Mouse (Mus musculus): ENCODE measurements at regions not wholly inside any gene's neighbourhood (a gene's known extent, or its start where the extent isn't known, plus 50 kb on each side); places are given as distances from the start of the nearest gene placed in this dataset.
A peak's percentile ranks its signal among the peaks of the same experiment; 100 is the strongest.

DNA sequence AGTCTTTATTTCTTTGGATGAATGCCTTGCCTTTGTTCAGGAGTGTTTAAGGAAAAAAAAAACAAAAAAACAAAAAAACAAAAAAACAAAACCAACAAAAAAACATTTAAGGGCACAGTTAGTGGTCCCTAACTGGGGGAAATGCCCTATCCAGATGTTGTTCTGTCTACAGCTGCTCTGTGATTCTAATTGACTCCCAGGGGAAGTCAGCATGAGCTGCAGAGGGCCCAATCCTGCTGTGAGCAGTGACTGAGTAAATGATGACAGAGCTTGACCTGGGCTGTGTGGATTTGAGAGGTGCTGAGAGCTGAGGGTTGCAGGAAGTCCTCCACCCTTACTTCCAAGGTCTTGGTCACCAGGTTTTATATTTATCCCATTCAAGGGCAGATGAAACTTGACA is 812.5 kb downstream of the Robo1 start:
- Histone ChIP-seq H3K4me1 (no peaks in the 10 kb centered on the region), H3K4me3 (replicated peaks) (no peak overlapping the region), H3K36me3 (no peaks in the 10 kb centered on the region), H3K4me2 (replicated peaks) (no peak overlapping the region), H3K27me3 (no peaks in the 10 kb centered on the region), H3K9me3 (replicated peaks) (no peaks in the 10 kb centered on the region), H3K9ac (no peak overlapping the region), H3K27ac (replicated peaks) (no peak overlapping the region)
- ATAC-seq (ENCODE audit: insufficient number of reproducible peaks, low FRiP score, low TSS enrichment, low read depth): peak; percentile 43; the same call in 1 of the 2 replicates

GRCm38 (mm10) chr16:73117338-73117737 is 809.2 kb downstream of the Robo1 start:
- no peaks in the 10 kb centered on the region for H3K36me3 ChIP-seq
- ATAC-seq (ENCODE audit: insufficient number of reproducible peaks, low FRiP score, low TSS enrichment, low read depth): no peak
- no peak overlapping the region for H3K4me2 ChIP-seq (replicated peaks)
- no peak overlapping the region for H3K27ac ChIP-seq (replicated peaks)
- no peaks in the 10 kb centered on the region for H3K27me3 ChIP-seq
- no peak overlapping the region for H3K4me3 ChIP-seq (replicated peaks)
- WGBS: 65% methylated on average over 2 of the region's 2 CpGs
- no peaks in the 10 kb centered on the region for H3K9me3 ChIP-seq (replicated peaks)
- H3K9ac ChIP-seq: no peak overlapping the region
- H3K4me1 ChIP-seq: no peaks in the 10 kb centered on the region

GRCm38 (mm10) chr16:73108021-73108452 is 799.9 kb downstream of the Robo1 start:
- Histone ChIP-seq H3K4me3 (replicated peaks) (no peak overlapping the region), H3K27me3 (no peaks in the 10 kb centered on the region), H3K9ac (no peak overlapping the region), H3K4me2 (replicated peaks) (no peak overlapping the region), H3K36me3 (no peaks in the 10 kb centered on the region), H3K4me1 (peaks cover 10% of the 10 kb centered on the region; the same call in 1 of the 2 replicates), H3K9me3 (replicated peaks) (no peaks in the 10 kb centered on the region), H3K27ac (replicated peaks) (no peak overlapping the region)
- 75% methylated on average over 7 of the region's 7 CpGs for WGBS
- no peak for ATAC-seq (ENCODE audit: insufficient number of reproducible peaks, low FRiP score, low TSS enrichment, low read depth)

DNA sequence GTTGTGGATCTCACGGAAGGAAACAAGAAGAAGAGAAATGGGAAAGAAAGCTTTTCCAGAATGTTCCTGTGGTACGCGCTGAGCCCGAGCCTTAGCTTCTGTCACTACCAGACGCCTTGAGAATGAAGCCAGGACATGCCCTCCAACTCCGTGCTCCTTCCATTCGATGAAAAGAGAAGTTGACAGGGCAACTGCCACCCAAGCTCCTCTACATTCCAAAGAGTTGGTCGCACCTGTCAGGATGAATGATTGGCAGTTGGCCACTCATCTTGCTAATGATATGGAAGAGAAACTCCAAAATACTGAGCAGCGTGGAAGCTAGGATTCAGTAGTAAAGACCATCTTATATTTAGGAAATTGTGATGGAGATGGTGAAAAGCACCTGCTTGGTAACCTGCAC is 799.5 kb downstream of the Robo1 start:
- no peak overlapping the region for H3K27ac ChIP-seq (replicated peaks)
- no peak overlapping the region for H3K4me2 ChIP-seq (replicated peaks)
- no peaks in the 10 kb centered on the region for H3K27me3 ChIP-seq
- H3K36me3 ChIP-seq: no peaks in the 10 kb centered on the region
- ATAC-seq (ENCODE audit: insufficient number of reproducible peaks, low FRiP score, low TSS enrichment, low read depth): no peak
- H3K4me1 ChIP-seq: peaks cover 10% of the 10 kb centered on the region; the same call in 1 of the 2 replicates
- WGBS: 73% methylated on average over 9 of the region's 9 CpGs
- no peaks in the 10 kb centered on the region for H3K9me3 ChIP-seq (replicated peaks)
- H3K4me3 ChIP-seq (replicated peaks): no peak overlapping the region
- no peak overlapping the region for H3K9ac ChIP-seq

DNA sequence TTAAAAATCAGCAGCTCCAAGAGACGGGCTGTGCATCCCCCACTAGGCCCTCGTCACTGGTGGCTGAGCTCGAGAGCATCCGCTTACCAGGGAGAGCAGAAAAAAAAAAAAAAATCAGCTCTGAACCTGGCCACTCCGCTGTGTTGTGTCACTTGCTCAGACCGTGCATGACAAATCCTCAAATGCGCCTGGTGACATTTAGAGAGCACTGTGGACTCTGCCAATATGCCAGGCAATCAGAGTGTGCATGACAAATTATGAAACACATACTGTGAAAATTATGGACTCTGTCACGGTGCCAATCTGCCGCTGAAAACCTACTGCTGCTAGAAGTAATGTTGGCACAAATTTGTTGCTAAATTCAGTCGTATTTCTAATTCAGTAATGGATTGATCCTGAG is 797.4 kb downstream of the Robo1 start:
- WGBS: 38% methylated on average over 10 of the region's 10 CpGs
- H3K27ac ChIP-seq (replicated peaks): no peak overlapping the region; the same call in 1 of the 2 replicates
- no peak overlapping the region for H3K4me2 ChIP-seq (replicated peaks)
- H3K4me1 ChIP-seq: peaks cover 10% of the 10 kb centered on the region; the same call in 1 of the 2 replicates
- no peaks in the 10 kb centered on the region for H3K27me3 ChIP-seq
- no peak overlapping the region for H3K4me3 ChIP-seq (replicated peaks)
- H3K9me3 ChIP-seq (replicated peaks): no peaks in the 10 kb centered on the region
- H3K9ac ChIP-seq: no peak overlapping the region
- peak; percentile 63; the same call in 1 of the 2 replicates for ATAC-seq (ENCODE audit: insufficient number of reproducible peaks, low FRiP score, low TSS enrichment, low read depth)
- no peaks in the 10 kb centered on the region for H3K36me3 ChIP-seq

DNA sequence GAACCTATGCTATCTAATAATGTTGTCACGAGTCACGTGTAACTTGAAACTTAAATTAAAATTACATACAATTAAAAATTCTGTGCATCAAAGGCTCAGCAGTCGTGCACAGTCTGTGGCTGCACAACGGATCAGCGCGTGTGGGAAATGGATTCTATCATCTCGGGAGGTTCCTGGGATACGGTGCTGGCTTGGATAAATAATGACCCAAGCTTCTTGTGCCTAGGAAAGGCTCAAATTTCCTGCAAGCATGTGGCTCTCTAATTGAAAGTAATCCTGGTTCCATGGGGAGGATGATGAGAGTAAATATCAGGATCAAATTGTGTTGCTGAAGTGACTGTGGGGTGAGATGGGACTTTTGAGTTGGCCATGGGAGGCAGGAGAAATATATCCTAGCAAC is 792.2 kb downstream of the Robo1 start:
- ATAC-seq (ENCODE audit: insufficient number of reproducible peaks, low FRiP score, low TSS enrichment, low read depth): no peak
- Histone ChIP-seq H3K27me3 (no peaks in the 10 kb centered on the region), H3K36me3 (no peaks in the 10 kb centered on the region), H3K4me2 (replicated peaks) (no peak overlapping the region), H3K9ac (no peak overlapping the region), H3K4me3 (replicated peaks) (no peak overlapping the region), H3K27ac (replicated peaks) (no peak overlapping the region), H3K4me1 (peaks cover 12% of the 10 kb centered on the region; the same call in 1 of the 2 replicates), H3K9me3 (replicated peaks) (no peaks in the 10 kb centered on the region)
- 44% methylated on average over 8 of the region's 8 CpGs for WGBS

DNA sequence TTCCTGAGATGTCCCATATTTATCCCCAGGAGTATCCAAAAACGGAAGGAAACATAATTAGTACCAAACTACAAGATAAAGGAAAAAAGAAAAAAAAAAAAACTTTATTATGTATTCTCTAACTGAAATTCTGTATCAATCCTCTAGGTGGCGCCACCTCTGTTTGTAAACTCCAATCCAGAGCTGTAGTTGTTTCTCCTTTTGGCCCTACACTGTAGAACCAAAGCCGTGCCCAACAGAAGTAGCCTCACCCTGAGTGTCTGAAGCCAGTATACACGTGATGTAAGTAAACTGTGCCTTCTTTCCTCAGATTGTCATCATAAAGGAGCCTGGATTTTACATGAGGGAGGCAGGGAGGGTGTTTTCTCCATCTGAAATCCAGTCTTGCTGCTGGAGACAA is 790.7 kb downstream of the Robo1 start:
- Histone ChIP-seq H3K36me3 (no peaks in the 10 kb centered on the region), H3K27me3 (no peaks in the 10 kb centered on the region), H3K9me3 (replicated peaks) (no peaks in the 10 kb centered on the region), H3K4me1 (0 out of 2 replicates have a peak, but pooled peaks cover 8% of the 10 kb centered on the region), H3K27ac (replicated peaks) (no peak overlapping the region), H3K9ac (no peak overlapping the region), H3K4me2 (replicated peaks) (no peak overlapping the region), H3K4me3 (replicated peaks) (no peak overlapping the region)
- peak; percentile 60; the same call in 1 of the 2 replicates for ATAC-seq (ENCODE audit: insufficient number of reproducible peaks, low FRiP score, low TSS enrichment, low read depth)
- 16% methylated on average over 4 of the region's 4 CpGs for WGBS

GRCm38 (mm10) chr16:73097176-73097575 is 789.1 kb downstream of the Robo1 start:
- Histone ChIP-seq H3K4me1 (0 out of 2 replicates have a peak, but pooled peaks cover 8% of the 10 kb centered on the region), H3K27ac (replicated peaks) (no peak overlapping the region), H3K4me3 (replicated peaks) (no peak overlapping the region), H3K4me2 (replicated peaks) (peak overlapping the region; percentile 30), H3K27me3 (no peaks in the 10 kb centered on the region), H3K36me3 (no peaks in the 10 kb centered on the region), H3K9ac (no peak overlapping the region), H3K9me3 (replicated peaks) (no peaks in the 10 kb centered on the region)
- WGBS: 18% methylated on average over 14 of the region's 14 CpGs
- no peak for ATAC-seq (ENCODE audit: insufficient number of reproducible peaks, low FRiP score, low TSS enrichment, low read depth)

DNA sequence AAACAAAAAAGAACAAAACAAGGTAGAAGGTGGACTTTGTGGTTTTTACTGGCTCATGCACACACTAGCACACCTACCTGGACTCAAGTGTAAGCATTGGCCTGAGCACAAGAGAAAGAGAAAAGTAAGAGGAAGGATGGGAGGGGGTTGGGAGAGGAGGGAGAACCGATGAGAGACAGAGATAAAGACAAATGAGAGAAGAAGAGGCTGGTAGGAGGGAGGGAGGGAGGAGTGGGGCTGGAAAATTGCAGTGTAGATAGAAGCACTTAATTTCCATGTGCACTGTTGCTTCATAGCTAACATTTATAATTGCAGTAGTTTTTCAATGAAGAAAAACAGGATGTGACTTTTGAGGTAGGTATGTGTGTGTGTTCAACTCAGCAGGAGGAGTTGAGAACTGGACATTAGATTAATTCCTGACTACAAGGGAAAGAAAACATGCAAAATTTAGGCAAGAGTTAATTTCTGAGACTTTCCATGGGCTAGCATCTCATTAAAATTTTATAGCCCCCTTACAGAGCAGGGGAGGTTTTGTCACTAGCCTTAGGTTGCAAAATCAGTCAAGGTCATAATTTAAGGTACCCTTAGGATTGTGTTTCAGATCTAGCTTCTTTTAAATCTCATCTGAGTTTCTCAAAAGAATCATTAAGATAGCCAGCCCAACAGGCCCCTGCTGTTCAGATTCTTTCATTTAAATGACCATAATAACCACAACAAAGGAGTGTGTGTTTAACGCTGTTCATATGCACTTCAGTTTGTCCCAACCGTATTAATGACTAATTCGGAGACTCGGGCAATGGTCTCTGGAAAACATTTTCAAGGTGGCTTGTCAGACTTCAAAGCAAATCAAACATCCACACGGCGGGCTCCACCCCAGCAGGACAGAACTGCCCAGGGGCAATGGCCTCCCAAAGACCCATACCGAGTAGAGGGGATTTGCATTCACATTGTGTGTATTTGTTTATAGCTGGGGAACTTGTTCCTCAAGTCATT is 788.3 kb downstream of the Robo1 start:
- Histone ChIP-seq H3K4me2 (replicated peaks) (peak overlapping the region; percentile 30), H3K4me3 (replicated peaks) (no peak overlapping the region), H3K27me3 (no peaks in the 10 kb centered on the region), H3K4me1 (0 out of 2 replicates have a peak, but pooled peaks cover 8% of the 10 kb centered on the region), H3K9me3 (replicated peaks) (no peaks in the 10 kb centered on the region), H3K36me3 (no peaks in the 10 kb centered on the region), H3K27ac (replicated peaks) (no peak overlapping the region), H3K9ac (no peak overlapping the region)
- 14% methylated on average over 8 of the region's 8 CpGs for WGBS
- no peak; the same call in 1 of the 2 replicates for ATAC-seq (ENCODE audit: insufficient number of reproducible peaks, low FRiP score, low TSS enrichment, low read depth)
